Mouse (Mus musculus) intestine, embryonic 14.5 days (tissue): ENCODE data around the gene Desi2. TPM values are rescaled to one million over a fixed set of nuclear protein-coding genes. Genes with fewer than 3 reads are reported as not detected.

Experiments used
- ATAC-seq: fragments of 200-750 bp; cut with Nextera tagmentation; replicated peaks from 2 replicates; pipeline ENCODE4 v1.8.0; 2017; ENCODE audit warnings: low read depth, moderate number of reproducible peaks, moderate TSS enrichment, moderate library complexity; ENCODE audit not compliant: low FRiP score, low TSS enrichment
- DNase-seq: peaks from one replicate; pipeline ENCODE4 v3.0.0-alpha.2; 2018; ENCODE audit warnings: low spot score
- H3K27ac ChIP-seq: fragments of 300-500 bp; sonication (generic); 2 replicates; pipeline ENCODE4 v1.5.1; 2014; ENCODE audit warnings: low read depth, mild to moderate bottlenecking, control low read depth
- H3K27me3 ChIP-seq: fragments of 300-500 bp; sonication (generic); replicated peaks from 2 replicates; pipeline ENCODE4 v1.6.1; 2014; ENCODE audit warnings: low read length, control low read depth; ENCODE audit not compliant: control insufficient read depth, insufficient read depth
- H3K36me3 ChIP-seq: fragments of 300-500 bp; sonication (generic); 2 replicates; pipeline ENCODE4 v1.6.1; 2014; ENCODE audit warnings: low read length, control low read depth; ENCODE audit not compliant: control insufficient read depth, insufficient read depth
- H3K4me1 ChIP-seq: fragments of 300-500 bp; sonication (generic); replicated peaks from 2 replicates; pipeline ENCODE4 v1.6.1; 2014; ENCODE audit warnings: low read length, control low read depth, mixed read lengths; ENCODE audit not compliant: control insufficient read depth, insufficient read depth
- H3K4me2 ChIP-seq: fragments of 300-500 bp; sonication (generic); 2 replicates; pipeline ENCODE4 v1.6.1; 2014; ENCODE audit warnings: low read length
- H3K4me3 ChIP-seq: fragments of 300-500 bp; sonication (generic); 2 replicates; pipeline ENCODE4 v1.5.1; 2014; ENCODE audit warnings: low read depth, low read length, control low read depth, mixed read lengths
- H3K9ac ChIP-seq: fragments of 300-500 bp; sonication (generic); 2 replicates; pipeline ENCODE4 v1.6.1; 2014; ENCODE audit warnings: mild to moderate bottlenecking, low read length
- H3K9me3 ChIP-seq: fragments of 300-500 bp; sonication (generic); 2 replicates; pipeline ENCODE4 v1.6.1; 2016; ENCODE audit warnings: low read length, control low read depth; ENCODE audit not compliant: control insufficient read depth
- WGBS: fragments of 180-500 bp; shearing (Covaris S2); extraction: QIAGEN DNeasy Blood & Tissue Kit; methylation state at CpG from one replicate; pipeline ENCODE4 v1.1.7; 2014; 5-methylcytosine and 5-hydroxymethylcytosine counted together
- polyA plus RNA-seq: library from polyadenylated mRNA; unstranded; fragments of >200 nt; fragmentation: Nextera tagmentation; extraction: Ambion mirVana; gene quantifications from 2 replicates; pipeline ENCODE4 v1.2.1, GENCODE M21; 2014

Gene Desi2
- polyA plus RNA-seq, 1 experiment from 2014 or later = 23.4 TPM

- no peaks in the 10 kb centered on the region for H3K27me3 ChIP-seq
- H3K4me1 ChIP-seq = no peaks in the 10 kb centered on the region
- 28% methylated on average over 3 of the region's 3 CpGs for WGBS
- H3K4me3 ChIP-seq = no peak overlapping the region
- H3K9ac ChIP-seq = no peak overlapping the region
- peaks cover 4% of the 10 kb centered on the region; the same call in 1 of the 2 replicates for H3K9me3 ChIP-seq
- H3K4me2 ChIP-seq = no peak overlapping the region
- DNase-seq = peak; percentile 78
- peak; percentile 53; the same call in 1 of the 2 replicates for ATAC-seq
- no peak overlapping the region for H3K27ac ChIP-seq
- no peaks in the 10 kb centered on the region for H3K36me3 ChIP-seq
These were observed 116.2 kb downstream of the Desi2 start for GRCm38 (mm10) chr1:178303425-178303824.

Other genes starting within 250 kb of the Desi2 start
- gene Catspere2, start 204.0 kb upstream of the Desi2 start, polyA plus RNA-seq = 0.14 and 0.23 TPM in 2 replicates
- 126 and 133 TPM in 2 replicates for gene Cox20, start 131.7 kb downstream of the Desi2 start, polyA plus RNA-seq
- 378 and 384 TPM in 2 replicates for gene Hnrnpu, start 150.4 kb downstream of the Desi2 start, polyA plus RNA-seq
- gene Efcab2, start 218.7 kb downstream of the Desi2 start, polyA plus RNA-seq = 6.9 and 9.3 TPM in 2 replicates